Mouse (Mus musculus) kidney, embryonic 15.5 days (tissue): Measurements from ENCODE around the gene Nlk. TPM values are rescaled to one million over a fixed set of nuclear protein-coding genes. Genes with fewer than 3 reads are reported as not detected.

Source experiments
- ATAC-seq: fragments of 200-750 bp; cut with Nextera tagmentation; replicated peaks from 2 replicates; pipeline ENCODE4 v1.8.0; 2017; ENCODE audit warnings: moderate TSS enrichment; ENCODE audit not compliant: low FRiP score
- H3K27ac ChIP-seq: fragments of 300-500 bp; sonication (generic); 2 replicates; pipeline ENCODE4 v1.5.1; 2015; ENCODE audit warnings: mild to moderate bottlenecking, inconsistent platforms
- H3K27me3 ChIP-seq: fragments of 300-500 bp; sonication (generic); 2 replicates; pipeline ENCODE4 v1.6.1; 2015; ENCODE audit warnings: inconsistent platforms
- H3K36me3 ChIP-seq: fragments of 300-500 bp; sonication (generic); 2 replicates; pipeline ENCODE4 v1.6.1; 2015; ENCODE audit warnings: inconsistent platforms
- H3K4me1 ChIP-seq: fragments of 300-500 bp; sonication (generic); 2 replicates; pipeline ENCODE4 v1.6.1; 2015; ENCODE audit warnings: inconsistent platforms
- H3K4me2 ChIP-seq: fragments of 300-500 bp; sonication (generic); 2 replicates; pipeline ENCODE4 v1.6.1; 2015; ENCODE audit warnings: moderate library complexity, mild to moderate bottlenecking, inconsistent platforms
- H3K4me3 ChIP-seq: fragments of 300-500 bp; sonication (generic); replicated peaks from 2 replicates; pipeline ENCODE4 v1.5.1; 2015; ENCODE audit warnings: mild to moderate bottlenecking, inconsistent platforms
- H3K9ac ChIP-seq: fragments of 300-500 bp; sonication (generic); 2 replicates; pipeline ENCODE4 v1.6.1; 2015; ENCODE audit warnings: mild to moderate bottlenecking, inconsistent platforms
- H3K9me3 ChIP-seq: fragments of 300-500 bp; sonication (generic); replicated peaks from 2 replicates; pipeline ENCODE4 v1.6.1; 2016; ENCODE audit warnings: inconsistent platforms
- WGBS: fragments of 180-500 bp; shearing (Covaris S2); methylation state at CpG from one replicate; pipeline ENCODE4 v1.1.7; 2015; ENCODE audit warnings: mixed read lengths; 5-methylcytosine and 5-hydroxymethylcytosine counted together
- polyA plus RNA-seq: library from polyadenylated mRNA; unstranded; fragments of >200 nt; fragmentation: Nextera tagmentation; extraction: Ambion mirVana; gene quantifications from 2 replicates; pipeline ENCODE4 v1.2.1, GENCODE M21; 2015

Gene Nlk
- polyA plus RNA-seq: 15.5 and 17.4 TPM in 2 replicates

DNA sequence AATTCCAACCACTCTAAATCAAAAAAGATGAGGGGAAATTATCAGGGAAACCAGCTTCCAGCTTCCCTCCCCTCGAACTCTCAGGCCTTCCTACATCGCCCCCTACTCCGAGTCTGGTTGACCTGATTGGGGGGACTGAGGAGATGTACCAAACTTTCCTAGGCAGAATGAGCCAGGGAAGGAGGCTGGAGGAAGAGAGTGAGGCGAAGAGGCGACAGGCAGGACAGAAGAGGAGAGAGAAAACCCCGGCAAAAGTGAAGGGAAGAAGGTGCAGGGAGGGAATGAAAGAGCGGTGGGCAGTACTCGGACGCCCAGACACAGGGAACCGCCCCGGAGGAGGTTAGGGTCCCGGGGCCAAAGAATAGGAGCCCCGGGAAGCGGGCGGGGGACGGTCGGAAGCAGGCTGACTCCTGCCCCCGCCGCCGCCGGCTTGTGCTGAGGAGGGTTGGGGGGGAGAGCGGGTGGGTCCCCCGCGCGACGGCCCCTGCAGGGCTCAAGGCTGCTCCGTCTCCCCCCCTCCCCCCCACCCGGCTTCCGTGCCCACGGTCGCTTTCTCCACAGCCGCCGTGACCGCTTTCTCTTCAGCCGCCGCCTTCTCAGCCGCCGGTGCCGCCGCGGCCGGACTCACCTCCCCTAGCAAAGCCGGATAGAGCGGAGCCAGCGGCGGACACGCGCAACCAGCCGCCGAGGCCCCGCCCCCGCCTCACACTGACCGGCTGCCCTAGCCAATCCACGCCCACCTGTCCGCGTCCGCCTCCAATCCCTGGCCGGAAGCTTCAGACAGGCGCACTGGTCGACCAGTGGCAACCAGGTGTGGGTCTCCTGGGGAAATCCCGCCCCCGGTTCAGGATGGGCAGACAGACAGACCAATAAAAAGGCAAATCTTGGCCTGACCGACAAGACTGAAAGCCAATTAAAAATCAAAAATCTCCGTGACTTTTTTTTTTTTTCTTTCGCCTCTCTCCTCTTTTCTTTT, at the start of gene Nlk:
Nlk (minus strand) TSS at position 597 of the 976 bp plus-strand sequence.
- Histone ChIP-seq H3K9me3 (no peaks in the 10 kb centered on the region), H3K4me3 (peak within 1 kb of the TSS; percentile 86), H3K36me3 (0 out of 2 replicates have a peak, but pooled peaks cover 3% of the 10 kb centered on the region), H3K4me2 (peak within 1 kb of the TSS; percentile 78), H3K4me1 (peaks cover 31% of the 10 kb centered on the region), H3K27ac (peak within 1 kb of the TSS; percentile 91), H3K9ac (peak within 1 kb of the TSS; percentile 87), H3K27me3 (no peaks in the 10 kb centered on the region)
- 1% methylated on average over 48 of the region's 65 CpGs for WGBS
- peak; percentile 99 for ATAC-seq

GRCm38 (mm10) chr11:78746264-78746663, 49.1 kb upstream of the Nlk start:
- Histone ChIP-seq H3K9ac (no peak overlapping the region), H3K4me2 (no peak overlapping the region), H3K27ac (no peak overlapping the region), H3K36me3 (peaks cover 18% of the 10 kb centered on the region), H3K4me3 (no peak overlapping the region), H3K27me3 (no peaks in the 10 kb centered on the region), H3K4me1 (peaks cover 8% of the 10 kb centered on the region), H3K9me3 (no peaks in the 10 kb centered on the region)
- WGBS: 89% methylated on average over 7 of the region's 7 CpGs
- ATAC-seq: no peak

DNA sequence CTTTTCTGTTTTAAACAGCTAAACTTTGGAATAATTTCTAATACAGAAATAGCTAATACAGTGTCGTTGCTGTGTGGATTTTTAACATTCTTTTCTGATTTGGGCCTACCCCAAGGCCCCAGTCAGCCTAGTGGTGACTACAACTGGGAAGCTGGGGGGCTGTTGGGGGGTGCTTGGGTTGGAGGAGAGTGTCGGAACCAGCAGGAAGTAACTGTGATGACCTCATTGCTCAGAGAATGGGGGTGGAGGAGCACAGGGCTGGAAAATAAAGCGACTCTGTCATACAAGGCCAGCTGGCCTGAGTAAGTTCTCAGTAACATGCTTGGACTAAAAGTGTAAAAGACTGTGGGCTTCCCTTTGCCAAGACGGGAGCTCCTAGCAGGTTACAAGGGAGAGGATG, 48.3 kb upstream of the Nlk start:
- Histone ChIP-seq H3K9me3 (no peaks in the 10 kb centered on the region), H3K4me3 (no peak overlapping the region), H3K4me1 (peaks cover 1% of the 10 kb centered on the region), H3K9ac (no peak overlapping the region), H3K36me3 (peaks cover 18% of the 10 kb centered on the region), H3K4me2 (no peak overlapping the region), H3K27ac (no peak overlapping the region), H3K27me3 (no peaks in the 10 kb centered on the region)
- ATAC-seq: no peak
- 46% methylated on average over 4 of the region's 4 CpGs for WGBS

- Histone ChIP-seq H3K27me3 (no peaks in the 10 kb centered on the region), H3K4me3 (no peak overlapping the region), H3K4me2 (no peak overlapping the region), H3K9me3 (no peaks in the 10 kb centered on the region), H3K36me3 (no peaks in the 10 kb centered on the region), H3K4me1 (no peaks in the 10 kb centered on the region), H3K9ac (no peak overlapping the region), H3K27ac (no peak overlapping the region)
- WGBS: 72% methylated on average over 3 of the region's 3 CpGs
- ATAC-seq: no peak
These were observed 45.3 kb upstream of the Nlk start for GRCm38 (mm10) chr11:78742461-78742860.

GRCm38 (mm10) chr11:78741958-78742357, 44.8 kb upstream of the Nlk start:
- Histone ChIP-seq H3K27me3 (no peaks in the 10 kb centered on the region), H3K4me3 (no peak overlapping the region), H3K9ac (no peak overlapping the region), H3K4me1 (no peaks in the 10 kb centered on the region), H3K9me3 (no peaks in the 10 kb centered on the region), H3K27ac (no peak overlapping the region), H3K36me3 (no peaks in the 10 kb centered on the region), H3K4me2 (no peak overlapping the region)
- 79% methylated on average over 7 of the region's 7 CpGs for WGBS
- no peak for ATAC-seq

GRCm38 (mm10) chr11:78739361-78739760, 42.2 kb upstream of the Nlk start:
- no peaks in the 10 kb centered on the region for H3K36me3 ChIP-seq
- no peak overlapping the region for H3K4me3 ChIP-seq
- no peak overlapping the region for H3K9ac ChIP-seq
- ATAC-seq: no peak
- no peak overlapping the region for H3K27ac ChIP-seq
- no peaks in the 10 kb centered on the region for H3K27me3 ChIP-seq
- H3K4me1 ChIP-seq: no peaks in the 10 kb centered on the region
- H3K4me2 ChIP-seq: no peak overlapping the region
- H3K9me3 ChIP-seq: no peaks in the 10 kb centered on the region

DNA sequence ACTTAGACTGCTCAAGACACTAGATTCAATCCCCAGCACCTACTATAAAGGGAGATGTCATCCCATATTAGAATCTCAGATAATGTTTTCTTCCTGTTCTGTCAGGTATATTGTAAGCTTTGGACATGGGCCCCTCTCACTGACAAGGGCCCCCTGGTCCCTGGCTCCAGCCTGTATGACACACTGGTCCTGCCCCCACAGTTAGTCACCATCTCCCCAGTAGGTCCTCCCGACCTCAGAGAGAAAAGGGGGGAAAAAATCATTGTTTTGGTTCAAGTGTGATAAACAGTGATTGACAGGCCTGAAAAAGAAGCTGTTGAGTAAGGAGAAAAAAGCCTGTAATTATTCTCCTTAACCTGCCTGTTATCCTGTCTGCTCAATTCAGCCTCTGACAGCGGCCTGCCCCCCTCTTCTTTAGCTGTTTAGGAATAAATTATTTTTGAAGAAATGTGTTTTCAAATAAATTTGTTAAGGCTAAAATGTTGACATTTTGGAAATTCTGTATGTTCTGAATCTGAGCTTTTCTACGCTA, 39.8 kb upstream of the Nlk start:
- no peaks in the 10 kb centered on the region for H3K9me3 ChIP-seq
- H3K4me1 ChIP-seq: no peaks in the 10 kb centered on the region
- no peak overlapping the region for H3K9ac ChIP-seq
- no peak overlapping the region for H3K4me3 ChIP-seq
- no peaks in the 10 kb centered on the region for H3K27me3 ChIP-seq
- 71% methylated on average over 3 of the region's 3 CpGs for WGBS
- no peaks in the 10 kb centered on the region for H3K36me3 ChIP-seq
- no peak overlapping the region for H3K4me2 ChIP-seq
- H3K27ac ChIP-seq: no peak overlapping the region
- no peak for ATAC-seq

DNA sequence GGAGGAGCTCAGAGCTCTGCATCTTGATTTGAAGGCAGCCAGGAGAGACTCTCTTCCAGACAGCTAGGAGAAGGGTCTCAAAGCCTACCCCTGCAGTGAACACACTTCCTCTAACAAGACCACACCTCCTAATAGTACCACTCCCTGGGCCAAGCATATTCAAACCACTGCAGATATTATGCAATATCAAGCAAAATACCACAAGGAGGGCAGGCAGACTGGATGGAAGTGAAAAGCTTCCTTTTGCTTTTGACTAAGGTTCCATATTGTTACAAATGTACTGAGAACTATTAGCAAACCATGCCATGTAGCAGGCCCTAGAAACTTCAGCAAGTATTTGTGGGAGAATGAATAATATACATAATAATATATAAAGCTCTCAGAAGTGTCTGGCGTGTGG, 38.0 kb upstream of the Nlk start:
- Histone ChIP-seq H3K4me1 (no peaks in the 10 kb centered on the region), H3K4me2 (no peak overlapping the region), H3K9ac (no peak overlapping the region), H3K27ac (no peak overlapping the region), H3K9me3 (no peaks in the 10 kb centered on the region), H3K27me3 (no peaks in the 10 kb centered on the region), H3K36me3 (no peaks in the 10 kb centered on the region), H3K4me3 (no peak overlapping the region)
- 93% methylated on average over 1 of the region's 1 CpGs for WGBS
- ATAC-seq: no peak

DNA sequence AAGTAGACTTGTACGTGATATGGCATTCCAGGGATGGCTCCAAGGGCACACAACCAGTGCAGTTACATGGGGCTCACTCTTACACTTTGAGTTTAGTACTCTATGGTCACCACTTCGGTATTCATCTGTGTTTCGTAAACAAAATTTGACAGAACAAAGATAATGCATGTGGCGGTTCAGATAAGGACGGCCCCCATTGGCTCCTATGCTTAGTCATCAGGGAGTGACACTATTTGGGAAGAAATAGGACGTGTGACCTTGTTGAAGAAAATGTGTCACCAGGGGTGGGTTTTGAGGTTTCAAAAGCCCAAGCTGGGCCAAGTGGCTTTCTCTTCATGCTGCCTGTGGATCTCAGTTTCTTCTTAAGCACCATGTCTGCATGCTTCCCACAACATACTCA, 35.4 kb upstream of the Nlk start:
- 87% methylated on average over 6 of the region's 6 CpGs for WGBS

GRCm38 (mm10) chr11:78730902-78731301, 33.7 kb upstream of the Nlk start:
- H3K9me3 ChIP-seq: no peaks in the 10 kb centered on the region
- no peaks in the 10 kb centered on the region for H3K4me1 ChIP-seq
- WGBS: 26% methylated on average over 2 of the region's 2 CpGs
- H3K27me3 ChIP-seq: no peaks in the 10 kb centered on the region
- no peak overlapping the region for H3K4me3 ChIP-seq
- H3K4me2 ChIP-seq: no peak overlapping the region
- no peak overlapping the region for H3K27ac ChIP-seq
- no peak overlapping the region for H3K9ac ChIP-seq
- H3K36me3 ChIP-seq: no peaks in the 10 kb centered on the region
- ATAC-seq: no peak

More for the DNA sequence above, 35.4 kb upstream of the Nlk start:
- H3K4me1 ChIP-seq: no peaks in the 10 kb centered on the region
- H3K27ac ChIP-seq: no peak overlapping the region
- H3K27me3 ChIP-seq: no peaks in the 10 kb centered on the region
- H3K4me2 ChIP-seq: no peak overlapping the region
- no peaks in the 10 kb centered on the region for H3K36me3 ChIP-seq
- H3K9ac ChIP-seq: no peak overlapping the region
- no peaks in the 10 kb centered on the region for H3K9me3 ChIP-seq
- no peak overlapping the region for H3K4me3 ChIP-seq
- no peak for ATAC-seq

- no peak overlapping the region for H3K4me2 ChIP-seq
- no peak for ATAC-seq
- no peaks in the 10 kb centered on the region for H3K36me3 ChIP-seq
- no peaks in the 10 kb centered on the region for H3K4me1 ChIP-seq
- no peak overlapping the region for H3K27ac ChIP-seq
- no peak overlapping the region for H3K9ac ChIP-seq
- no peak overlapping the region for H3K4me3 ChIP-seq
- no peaks in the 10 kb centered on the region for H3K9me3 ChIP-seq
- 77% methylated on average over 4 of the region's 4 CpGs for WGBS
- H3K27me3 ChIP-seq: no peaks in the 10 kb centered on the region
These were observed 30.9 kb upstream of the Nlk start for GRCm38 (mm10) chr11:78728041-78728440.

GRCm38 (mm10) chr11:78726366-78726765, 29.2 kb upstream of the Nlk start:
- no peaks in the 10 kb centered on the region for H3K27me3 ChIP-seq
- no peaks in the 10 kb centered on the region for H3K4me1 ChIP-seq
- H3K4me3 ChIP-seq: no peak overlapping the region
- H3K36me3 ChIP-seq: no peaks in the 10 kb centered on the region
- 77% methylated on average over 3 of the region's 3 CpGs for WGBS
- no peak overlapping the region for H3K27ac ChIP-seq
- no peaks in the 10 kb centered on the region for H3K9me3 ChIP-seq
- no peak for ATAC-seq
- no peak overlapping the region for H3K9ac ChIP-seq
- H3K4me2 ChIP-seq: no peak overlapping the region
